Mouse (Mus musculus) MEL (cell line): ENCODE data around the gene Osbp2.

ENCODE experiments used
- CTCF ChIP-seq, 3 experiments: IDR thresholded peaks in 2 of 3; conservative IDR thresholded peaks in 1 of 3; 2 replicates each; pipeline ENCODE4 v1.5.1; 2011 to 2012; ENCODE audit warnings: low read length in 3 of 3, low read depth in 2 of 3, mild to moderate bottlenecking in 2 of 3, improper control_type of control experiment in 1 of 3, inconsistent platforms in 1 of 3, mixed read lengths in 1 of 3, moderate library complexity in 1 of 3; ENCODE audit not compliant: control insufficient read depth in 1 of 3, insufficient read depth in 1 of 3, poor library complexity in 1 of 3, severe bottlenecking in 1 of 3
- EP300 ChIP-seq, 2 experiments: IDR thresholded peaks; 2 replicates each; pipeline ENCODE4 v1.6.1; 2011; ENCODE audit warnings: improper control_type of control experiment in 2 of 2, low read length in 2 of 2, low read depth in 1 of 2, mild to moderate bottlenecking in 1 of 2
- GATA1 ChIP-seq: IDR thresholded peaks from 2 replicates; pipeline ENCODE4 v1.6.1; 2011; ENCODE audit warnings: low read depth, low read length, improper control_type of control experiment
- MEF2A ChIP-seq: IDR thresholded peaks from 2 replicates; pipeline ENCODE4 v1.6.1; 2014; ENCODE audit warnings: low read depth, mild to moderate bottlenecking, inconsistent platforms, low read length, improper control_type of control experiment; ENCODE audit not compliant: poor library complexity, insufficient replicate concordance, severe bottlenecking; ENCODE audit errors: extremely low read depth
- POLR2A ChIP-seq, 2 experiments: IDR thresholded peaks; 2 replicates each; pipeline ENCODE4 v1.6.1; 2011 to 2012; ENCODE audit warnings: low read length in 2 of 2, mild to moderate bottlenecking in 2 of 2, control low read depth in 1 of 2, improper control_type of control experiment in 1 of 2, low read depth in 1 of 2, moderate library complexity in 1 of 2; ENCODE audit not compliant: control insufficient read depth in 1 of 2, insufficient read depth in 1 of 2, poor library complexity in 1 of 2
- TCF12 ChIP-seq: IDR thresholded peaks from 2 replicates; pipeline ENCODE4 v1.6.1; 2014; ENCODE audit warnings: low read depth, mild to moderate bottlenecking, inconsistent platforms, low read length, improper control_type of control experiment, moderate library complexity
- UBTF ChIP-seq: IDR thresholded peaks from 2 replicates; pipeline ENCODE4 v1.6.1; 2012; ENCODE audit warnings: low read depth, mild to moderate bottlenecking, inconsistent platforms, low read length, improper control_type of control experiment, moderate library complexity, borderline replicate concordance; ENCODE audit not compliant: insufficient read depth
- ZC3H11A ChIP-seq: IDR thresholded peaks from 2 replicates; pipeline ENCODE4 v1.6.1; 2012; ENCODE audit warnings: low read depth, mild to moderate bottlenecking, inconsistent platforms, low read length, improper control_type of control experiment
- ZNF384 ChIP-seq: IDR thresholded peaks from 2 replicates; pipeline ENCODE4 v1.6.1; 2012; ENCODE audit warnings: low read depth, mild to moderate bottlenecking, inconsistent platforms, low read length, improper control_type of control experiment

DNA sequence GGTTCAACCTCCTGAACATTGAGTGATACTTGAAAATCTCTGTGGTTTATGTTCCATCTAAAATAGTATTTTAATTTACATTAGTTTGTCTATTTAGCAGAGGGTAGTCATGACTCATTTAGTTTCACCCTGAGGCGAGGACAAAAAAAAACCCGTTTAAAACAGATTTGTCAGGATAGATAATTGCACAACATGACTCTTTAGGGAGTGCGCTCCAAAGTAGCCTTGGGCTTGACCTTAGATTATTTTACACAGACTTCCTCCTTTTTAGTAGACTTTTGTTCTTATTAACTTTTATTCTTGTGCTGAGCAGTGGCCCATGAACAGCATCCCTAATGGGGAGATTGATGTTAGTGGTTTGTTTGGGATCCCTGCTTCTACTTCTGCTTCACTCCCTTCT is 196.2 kb downstream of the Osbp2 start:
- TF ChIP-seq UBTF (no peak), CTCF (IDR thresholded peaks at IDR 0.05 in 2 of 3, conservative IDR thresholded peaks at IDR 0.05 in 1 of 3; ENCODE audit: control insufficient read depth in 1 of 3, insufficient read depth in 1 of 3, low read depth in 2 of 3, low read length in 3 of 3, poor library complexity in 1 of 3, severe bottlenecking in 1 of 3) (no peak), GATA1 (no peak), EP300 (IDR thresholded peaks at IDR 0.05; ENCODE audit: low read depth in 1 of 2, low read length in 2 of 2) (no peak), TCF12 (no peak), ZNF384 (no peak), ZC3H11A (no peak), MEF2A (no peak), POLR2A (IDR thresholded peaks at IDR 0.05; ENCODE audit: control insufficient read depth in 1 of 2, insufficient read depth in 1 of 2, low read depth in 1 of 2, low read length in 2 of 2, poor library complexity in 1 of 2) (no peak)
